Mouse (Mus musculus): ENCODE measurements at regions not wholly inside any gene's neighbourhood (a gene's known extent, or its start where the extent isn't known, plus 50 kb on each side); places are given as distances from the start of the nearest gene placed in this dataset.

- no peak for TF ChIP-seq POLR2A (IDR thresholded peaks at IDR 0.05; ENCODE audit: borderline replicate concordance, extremely low read depth, insufficient read depth, insufficient read length)
- H3K36me3 ChIP-seq (ENCODE audit: control insufficient read depth, insufficient read depth, low read length) = no peaks in the 10 kb centered on the region
- DNase-seq (ENCODE audit: low spot score) (no peak), ATAC-seq (ENCODE audit: low FRiP score, low read depth) (no peak)
- H3K9me3 ChIP-seq (ENCODE audit: control insufficient read depth, low read length) = no peaks in the 10 kb centered on the region
- no peaks in the 10 kb centered on the region for H3K27me3 ChIP-seq (ENCODE audit: control insufficient read depth, insufficient read depth, low read length)
- H3K4me2 ChIP-seq (replicated peaks; ENCODE audit: low read depth, low read length, severe bottlenecking) = no peak overlapping the region
- H3K9ac ChIP-seq (ENCODE audit: low read depth, low read length, severe bottlenecking) = no peak overlapping the region
- 59% methylated on average over 1 of the region's 1 CpGs for WGBS
- H3K4me1 ChIP-seq (ENCODE audit: control insufficient read depth, insufficient read depth, low read length) = no peaks in the 10 kb centered on the region
- H3K4me3 ChIP-seq (replicated peaks; ENCODE audit: low read length) = no peak overlapping the region
- no peak overlapping the region for H3K27ac ChIP-seq (replicated peaks; ENCODE audit: low read depth, low read length)
Measured at GRCm38 (mm10) chr10:56493461-56493860, 116.3 kb downstream of the Gja1 start.

DNA sequence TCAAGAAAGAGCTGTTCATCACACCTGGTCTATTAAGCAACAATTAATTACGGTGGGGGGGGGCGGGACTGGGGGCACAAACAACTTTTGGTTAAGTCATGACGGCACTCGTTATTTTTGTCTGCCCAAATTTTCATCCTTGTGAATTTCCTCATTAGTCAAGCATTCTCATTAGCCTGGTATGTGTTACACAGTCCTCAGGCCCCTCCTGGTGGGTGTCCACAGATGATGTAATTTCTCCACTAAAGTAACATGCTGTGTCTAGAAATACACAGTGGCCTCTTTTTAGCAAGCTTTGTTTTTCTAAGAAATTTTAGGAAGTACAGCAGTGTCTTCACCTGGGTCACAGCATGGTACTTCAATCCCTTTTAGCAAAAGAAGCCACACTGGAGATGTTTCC is 118.2 kb downstream of the Gja1 start:
- no peaks in the 10 kb centered on the region for H3K9me3 ChIP-seq (ENCODE audit: control insufficient read depth, low read length)
- H3K4me1 ChIP-seq (ENCODE audit: control insufficient read depth, insufficient read depth, low read length) = no peaks in the 10 kb centered on the region
- DNase-seq (ENCODE audit: low spot score) (no peak), ATAC-seq (ENCODE audit: low FRiP score, low read depth) (no peak)
- WGBS = 44% methylated on average over 4 of the region's 4 CpGs
- H3K4me3 ChIP-seq (replicated peaks; ENCODE audit: low read length) = no peak overlapping the region
- no peak overlapping the region for H3K9ac ChIP-seq (ENCODE audit: low read depth, low read length, severe bottlenecking)
- TF ChIP-seq POLR2A (IDR thresholded peaks at IDR 0.05; ENCODE audit: borderline replicate concordance, extremely low read depth, insufficient read depth, insufficient read length) = no peak
- H3K27me3 ChIP-seq (ENCODE audit: control insufficient read depth, insufficient read depth, low read length) = no peaks in the 10 kb centered on the region
- H3K27ac ChIP-seq (replicated peaks; ENCODE audit: low read depth, low read length) = no peak overlapping the region
- no peak overlapping the region for H3K4me2 ChIP-seq (replicated peaks; ENCODE audit: low read depth, low read length, severe bottlenecking)
- no peaks in the 10 kb centered on the region for H3K36me3 ChIP-seq (ENCODE audit: control insufficient read depth, insufficient read depth, low read length)

DNA sequence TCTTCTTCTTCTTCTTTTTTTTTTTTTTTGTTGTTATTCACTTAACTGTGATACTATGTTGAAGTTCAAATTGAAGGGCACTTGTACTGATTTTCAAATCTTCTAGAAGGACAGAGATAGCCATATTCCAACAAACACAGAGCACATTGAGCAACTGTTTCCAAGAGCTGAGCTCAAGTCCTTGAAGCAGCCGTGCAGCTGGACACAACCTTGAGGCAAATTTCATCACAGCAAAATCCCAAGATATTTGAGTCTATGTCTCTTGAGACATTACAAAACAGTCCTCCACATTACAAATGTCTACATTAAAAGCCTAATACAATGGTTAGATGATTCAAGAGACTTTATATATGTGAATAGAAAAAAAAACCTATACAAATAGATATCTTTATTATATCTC is 141.9 kb downstream of the Gja1 start:
- Histone ChIP-seq H3K4me1 (ENCODE audit: control insufficient read depth, insufficient read depth, low read length) (no peaks in the 10 kb centered on the region), H3K27ac (replicated peaks; ENCODE audit: low read depth, low read length) (no peak overlapping the region), H3K4me3 (replicated peaks; ENCODE audit: low read length) (no peak overlapping the region), H3K27me3 (ENCODE audit: control insufficient read depth, insufficient read depth, low read length) (no peaks in the 10 kb centered on the region), H3K36me3 (ENCODE audit: control insufficient read depth, insufficient read depth, low read length) (no peaks in the 10 kb centered on the region), H3K4me2 (replicated peaks; ENCODE audit: low read depth, low read length, severe bottlenecking) (no peak overlapping the region), H3K9me3 (ENCODE audit: control insufficient read depth, low read length) (no peaks in the 10 kb centered on the region), H3K9ac (ENCODE audit: low read depth, low read length, severe bottlenecking) (no peak overlapping the region)
- 73% methylated on average over 1 of the region's 1 CpGs for WGBS
- no peak for TF ChIP-seq POLR2A (IDR thresholded peaks at IDR 0.05; ENCODE audit: borderline replicate concordance, extremely low read depth, insufficient read depth, insufficient read length)
- DNase-seq (ENCODE audit: low spot score) = no peak
- ATAC-seq (ENCODE audit: low FRiP score, low read depth) = no peak

- Histone ChIP-seq H3K4me2 (replicated peaks; ENCODE audit: low read depth, low read length, severe bottlenecking) (no peak overlapping the region), H3K27ac (replicated peaks; ENCODE audit: low read depth, low read length) (no peak overlapping the region), H3K27me3 (ENCODE audit: control insufficient read depth, insufficient read depth, low read length) (no peaks in the 10 kb centered on the region), H3K4me3 (replicated peaks; ENCODE audit: low read length) (no peak overlapping the region), H3K9ac (ENCODE audit: low read depth, low read length, severe bottlenecking) (no peak overlapping the region), H3K9me3 (ENCODE audit: control insufficient read depth, low read length) (no peaks in the 10 kb centered on the region), H3K4me1 (ENCODE audit: control insufficient read depth, insufficient read depth, low read length) (no peaks in the 10 kb centered on the region), H3K36me3 (ENCODE audit: control insufficient read depth, insufficient read depth, low read length) (no peaks in the 10 kb centered on the region)
- ATAC-seq (ENCODE audit: low FRiP score, low read depth) (no peak), DNase-seq (ENCODE audit: low spot score) (no peak)
- 44% methylated on average over 2 of the region's 2 CpGs for WGBS
- TF ChIP-seq POLR2A (IDR thresholded peaks at IDR 0.05; ENCODE audit: borderline replicate concordance, extremely low read depth, insufficient read depth, insufficient read length) = no peak
Measured at GRCm38 (mm10) chr10:56525791-56526190, 148.7 kb downstream of the Gja1 start.

DNA sequence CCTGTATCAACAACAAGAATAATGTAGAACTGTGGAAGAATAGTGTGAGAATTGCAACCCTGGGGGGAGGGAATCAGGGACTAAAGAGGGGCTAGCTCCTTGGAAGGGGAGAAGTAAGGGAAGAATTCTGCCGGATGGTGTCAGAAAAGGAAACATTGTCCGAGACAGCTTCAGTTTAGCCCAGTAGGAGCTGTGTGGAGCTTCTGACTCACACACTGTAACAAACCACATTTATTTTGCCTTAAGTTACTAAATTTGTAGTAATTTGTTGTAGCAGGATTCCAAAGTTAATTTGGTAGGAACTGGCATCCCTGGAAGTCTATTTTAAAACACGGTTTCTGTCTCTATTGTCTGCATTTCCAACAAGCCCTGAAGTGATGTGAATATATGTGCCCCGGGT is 160.0 kb downstream of the Gja1 start:
- no peak overlapping the region for H3K4me2 ChIP-seq (replicated peaks; ENCODE audit: low read depth, low read length, severe bottlenecking)
- WGBS = 21% methylated on average over 4 of the region's 4 CpGs
- ATAC-seq (ENCODE audit: low FRiP score, low read depth) = no peak
- DNase-seq (ENCODE audit: low spot score) = no peak
- no peak for TF ChIP-seq POLR2A (IDR thresholded peaks at IDR 0.05; ENCODE audit: borderline replicate concordance, extremely low read depth, insufficient read depth, insufficient read length)
- H3K36me3 ChIP-seq (ENCODE audit: control insufficient read depth, insufficient read depth, low read length) = no peaks in the 10 kb centered on the region
- no peak overlapping the region for H3K9ac ChIP-seq (ENCODE audit: low read depth, low read length, severe bottlenecking)
- no peaks in the 10 kb centered on the region for H3K9me3 ChIP-seq (ENCODE audit: control insufficient read depth, low read length)
- no peak overlapping the region for H3K27ac ChIP-seq (replicated peaks; ENCODE audit: low read depth, low read length)
- H3K27me3 ChIP-seq (ENCODE audit: control insufficient read depth, insufficient read depth, low read length) = no peaks in the 10 kb centered on the region
- H3K4me1 ChIP-seq (ENCODE audit: control insufficient read depth, insufficient read depth, low read length) = peaks cover 16% of the 10 kb centered on the region
- H3K4me3 ChIP-seq (replicated peaks; ENCODE audit: low read length) = no peak overlapping the region
